Mouse (Mus musculus): ENCODE measurements around the gene Pcdh7. TPM values are rescaled to one million over a fixed set of nuclear protein-coding genes. Genes with fewer than 3 reads are reported as not detected.

The Pcdh7 gene
- polyA plus RNA-seq, 1 experiment from 2014 or later = 6.8 TPM

DNA sequence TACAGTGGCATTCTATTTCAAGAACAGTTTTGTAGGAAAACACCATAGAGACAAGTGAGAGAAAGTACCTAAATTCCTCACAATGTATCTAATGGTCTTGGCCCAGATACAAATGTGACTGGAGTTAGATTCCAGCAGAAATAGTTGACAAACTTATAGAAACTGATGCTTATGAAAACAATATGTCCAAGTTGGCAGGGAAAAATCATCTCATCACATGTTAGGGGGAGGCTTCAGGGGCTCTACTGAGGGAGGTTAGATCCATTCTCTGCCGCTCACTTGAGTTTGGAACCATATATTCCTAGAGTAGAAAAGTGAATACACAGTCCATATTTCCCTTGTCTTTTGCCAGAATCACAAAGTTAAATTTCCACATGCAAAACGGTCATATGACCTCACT is 150.1 kb downstream of the Pcdh7 start:
- Histone ChIP-seq H3K36me3 (ENCODE audit: control insufficient read depth, insufficient read depth, low read length) (no peaks in the 10 kb centered on the region), H3K9me3 (ENCODE audit: control insufficient read depth, low read length) (no peaks in the 10 kb centered on the region), H3K4me1 (ENCODE audit: control insufficient read depth, insufficient read depth, low read length) (peaks cover 3% of the 10 kb centered on the region; the same call in 1 of the 2 replicates), H3K9ac (ENCODE audit: low read length) (no peak overlapping the region), H3K4me3 (ENCODE audit: low read depth, low read length) (no peak overlapping the region), H3K4me2 (ENCODE audit: low read depth, severe bottlenecking) (no peak overlapping the region), H3K27me3 (ENCODE audit: control insufficient read depth, insufficient read depth, low read length) (no peaks in the 10 kb centered on the region), H3K27ac (replicated peaks; ENCODE audit: low read depth, low read length) (no peak overlapping the region)
- ATAC-seq (ENCODE audit: insufficient number of reproducible peaks, low FRiP score, low TSS enrichment, low read depth) (no peak), DNase-seq (ENCODE audit: low spot score) (no peak)
- 71% methylated on average over 2 of the region's 2 CpGs for WGBS

GRCm38 (mm10) chr5:57868702-57869101 is 150.9 kb downstream of the Pcdh7 start:
- Histone ChIP-seq H3K36me3 (ENCODE audit: control insufficient read depth, insufficient read depth, low read length) (no peaks in the 10 kb centered on the region), H3K4me2 (ENCODE audit: low read depth, severe bottlenecking) (no peak overlapping the region), H3K4me3 (ENCODE audit: low read depth, low read length) (no peak overlapping the region), H3K27me3 (ENCODE audit: control insufficient read depth, insufficient read depth, low read length) (no peaks in the 10 kb centered on the region), H3K9ac (ENCODE audit: low read length) (no peak overlapping the region), H3K4me1 (ENCODE audit: control insufficient read depth, insufficient read depth, low read length) (peaks cover 3% of the 10 kb centered on the region; the same call in 1 of the 2 replicates), H3K9me3 (ENCODE audit: control insufficient read depth, low read length) (no peaks in the 10 kb centered on the region), H3K27ac (replicated peaks; ENCODE audit: low read depth, low read length) (no peak overlapping the region)
- no peak for ATAC-seq (ENCODE audit: insufficient number of reproducible peaks, low FRiP score, low TSS enrichment, low read depth)
- WGBS = 35% methylated on average over 4 of the region's 4 CpGs
- DNase-seq (ENCODE audit: low spot score) = no peak

DNA sequence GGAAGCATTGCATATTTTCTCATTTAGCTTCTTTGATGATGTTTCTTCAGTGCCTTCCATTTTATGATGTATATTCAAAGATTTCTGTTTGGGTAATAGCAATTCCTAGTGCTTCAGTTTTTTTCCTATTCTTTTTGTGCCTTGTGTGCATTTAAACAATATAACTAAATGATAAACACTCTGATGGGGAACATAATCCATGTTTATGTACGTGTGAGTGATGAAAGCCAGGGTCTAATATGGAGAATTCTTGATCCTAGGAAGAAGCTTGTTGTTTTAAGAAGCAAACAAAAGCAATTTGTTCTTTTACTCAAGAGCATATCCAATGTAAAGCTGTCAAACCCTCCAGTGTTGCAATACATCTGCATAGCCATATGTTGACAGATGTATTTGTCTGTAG is 153.0 kb downstream of the Pcdh7 start:
- Histone ChIP-seq H3K4me2 (ENCODE audit: low read depth, severe bottlenecking) (no peak overlapping the region), H3K4me1 (ENCODE audit: control insufficient read depth, insufficient read depth, low read length) (peaks cover 3% of the 10 kb centered on the region; the same call in 1 of the 2 replicates), H3K4me3 (ENCODE audit: low read depth, low read length) (no peak overlapping the region), H3K27ac (replicated peaks; ENCODE audit: low read depth, low read length) (no peak overlapping the region), H3K27me3 (ENCODE audit: control insufficient read depth, insufficient read depth, low read length) (no peaks in the 10 kb centered on the region), H3K9me3 (ENCODE audit: control insufficient read depth, low read length) (no peaks in the 10 kb centered on the region), H3K9ac (ENCODE audit: low read length) (no peak overlapping the region), H3K36me3 (ENCODE audit: control insufficient read depth, insufficient read depth, low read length) (no peaks in the 10 kb centered on the region)
- DNase-seq (ENCODE audit: low spot score) (no peak), ATAC-seq (ENCODE audit: insufficient number of reproducible peaks, low FRiP score, low TSS enrichment, low read depth) (no peak)
- 77% methylated on average over 1 of the region's 1 CpGs for WGBS

DNA sequence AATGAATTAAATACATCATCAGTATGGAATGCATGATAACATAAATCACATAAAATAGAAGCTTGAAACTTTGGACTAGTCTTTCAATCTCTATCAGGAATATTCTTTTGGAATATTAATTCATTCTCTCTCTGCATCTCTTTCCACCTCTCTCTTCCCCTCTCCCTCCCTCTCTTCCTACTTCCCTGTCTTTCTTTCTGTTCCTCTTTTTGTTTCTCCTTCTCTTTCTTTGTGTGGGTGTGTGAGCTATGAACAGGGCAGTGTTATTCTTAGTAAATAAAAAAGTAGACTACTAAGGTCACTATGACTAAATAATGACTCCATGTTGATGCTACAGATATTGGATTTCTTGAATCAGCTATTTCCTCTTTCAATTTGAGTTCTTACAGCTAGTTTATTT is 167.2 kb downstream of the Pcdh7 start:
- H3K9me3 ChIP-seq (ENCODE audit: control insufficient read depth, low read length) = no peaks in the 10 kb centered on the region
- H3K9ac ChIP-seq (ENCODE audit: low read length) = no peak overlapping the region
- H3K27ac ChIP-seq (replicated peaks; ENCODE audit: low read depth, low read length) = no peak overlapping the region
- no peaks in the 10 kb centered on the region for H3K36me3 ChIP-seq (ENCODE audit: control insufficient read depth, insufficient read depth, low read length)
- no peaks in the 10 kb centered on the region for H3K27me3 ChIP-seq (ENCODE audit: control insufficient read depth, insufficient read depth, low read length)
- ATAC-seq (ENCODE audit: insufficient number of reproducible peaks, low FRiP score, low TSS enrichment, low read depth) = no peak
- no peak for DNase-seq (ENCODE audit: low spot score)
- no peaks in the 10 kb centered on the region; the same call in 1 of the 2 replicates for H3K4me1 ChIP-seq (ENCODE audit: control insufficient read depth, insufficient read depth, low read length)
- H3K4me2 ChIP-seq (ENCODE audit: low read depth, severe bottlenecking) = no peak overlapping the region
- H3K4me3 ChIP-seq (ENCODE audit: low read depth, low read length) = no peak overlapping the region

DNA sequence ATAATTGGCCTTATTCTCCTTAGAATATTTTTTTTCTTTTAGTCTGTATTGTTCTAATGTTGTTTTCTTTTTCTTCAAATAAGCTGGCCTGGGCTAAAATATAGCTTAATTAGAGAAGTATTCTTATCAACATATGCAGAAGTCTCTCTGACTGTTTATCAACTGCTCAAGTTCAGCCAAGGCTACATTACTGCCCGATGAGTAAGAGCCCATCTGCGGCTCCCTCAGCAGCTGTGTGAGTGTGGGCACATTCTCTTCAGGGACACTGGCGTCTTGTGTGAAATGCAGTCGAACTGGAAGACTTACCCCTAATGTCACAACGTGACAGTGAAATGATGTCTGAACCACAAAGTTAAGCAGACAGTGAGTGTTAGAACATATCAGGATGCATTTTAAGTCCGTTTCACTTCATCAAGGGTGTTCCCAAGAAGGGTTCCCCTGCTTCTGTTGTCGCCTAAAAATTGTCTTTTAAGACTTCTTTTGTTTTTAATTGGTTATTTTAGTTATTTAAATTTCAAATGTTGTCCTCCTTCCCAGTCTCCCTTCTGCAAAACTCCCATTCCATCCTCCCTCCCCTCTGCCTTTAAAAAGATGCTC is 181.3 kb downstream of the Pcdh7 start:
- no peak overlapping the region for H3K4me2 ChIP-seq (ENCODE audit: low read depth, severe bottlenecking)
- no peak for DNase-seq (ENCODE audit: low spot score)
- H3K9me3 ChIP-seq (ENCODE audit: control insufficient read depth, low read length) = no peaks in the 10 kb centered on the region
- H3K9ac ChIP-seq (ENCODE audit: low read length) = no peak overlapping the region
- no peaks in the 10 kb centered on the region for H3K27me3 ChIP-seq (ENCODE audit: control insufficient read depth, insufficient read depth, low read length)
- no peak overlapping the region for H3K4me3 ChIP-seq (ENCODE audit: low read depth, low read length)
- ATAC-seq (ENCODE audit: insufficient number of reproducible peaks, low FRiP score, low TSS enrichment, low read depth) = no peak
- H3K4me1 ChIP-seq (ENCODE audit: control insufficient read depth, insufficient read depth, low read length) = peaks cover 2% of the 10 kb centered on the region; the same call in 1 of the 2 replicates
- WGBS = 82% methylated on average over 7 of the region's 7 CpGs
- no peak overlapping the region for H3K27ac ChIP-seq (replicated peaks; ENCODE audit: low read depth, low read length)
- no peaks in the 10 kb centered on the region for H3K36me3 ChIP-seq (ENCODE audit: control insufficient read depth, insufficient read depth, low read length)

GRCm38 (mm10) chr5:57907218-57907617 is 189.5 kb downstream of the Pcdh7 start:
- Histone ChIP-seq H3K4me1 (ENCODE audit: control insufficient read depth, insufficient read depth, low read length) (no peaks in the 10 kb centered on the region; the same call in 1 of the 2 replicates), H3K36me3 (ENCODE audit: control insufficient read depth, insufficient read depth, low read length) (no peaks in the 10 kb centered on the region), H3K9ac (ENCODE audit: low read length) (no peak overlapping the region), H3K4me2 (ENCODE audit: low read depth, severe bottlenecking) (no peak overlapping the region), H3K4me3 (ENCODE audit: low read depth, low read length) (no peak overlapping the region), H3K27ac (replicated peaks; ENCODE audit: low read depth, low read length) (no peak overlapping the region), H3K9me3 (ENCODE audit: control insufficient read depth, low read length) (no peaks in the 10 kb centered on the region), H3K27me3 (ENCODE audit: control insufficient read depth, insufficient read depth, low read length) (no peaks in the 10 kb centered on the region)
- 65% methylated on average over 4 of the region's 4 CpGs for WGBS
- ATAC-seq (ENCODE audit: insufficient number of reproducible peaks, low FRiP score, low TSS enrichment, low read depth) (no peak), DNase-seq (ENCODE audit: low spot score) (no peak)

DNA sequence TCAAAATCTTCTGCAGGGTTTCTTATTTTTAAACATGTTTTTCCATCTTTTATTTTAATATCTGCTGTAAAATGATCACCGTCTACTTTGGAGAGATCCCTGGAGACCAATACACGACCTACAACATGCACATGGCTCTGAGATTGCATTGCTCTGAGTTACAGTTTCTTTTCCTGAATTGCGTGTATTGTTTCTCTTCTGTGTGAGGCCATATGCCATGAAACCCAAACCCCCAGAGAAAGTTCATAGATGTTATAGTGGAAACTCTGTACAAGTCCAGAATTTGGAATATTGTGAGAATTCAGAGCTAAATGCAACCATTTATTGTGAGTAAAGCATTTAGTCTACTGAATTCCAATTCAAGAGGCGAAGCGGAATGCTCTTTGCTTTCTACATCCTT is 203.4 kb downstream of the Pcdh7 start:
- no peaks in the 10 kb centered on the region for H3K9me3 ChIP-seq (ENCODE audit: control insufficient read depth, low read length)
- H3K36me3 ChIP-seq (ENCODE audit: control insufficient read depth, insufficient read depth, low read length) = no peaks in the 10 kb centered on the region
- no peaks in the 10 kb centered on the region for H3K27me3 ChIP-seq (ENCODE audit: control insufficient read depth, insufficient read depth, low read length)
- WGBS = 73% methylated on average over 5 of the region's 5 CpGs
- H3K27ac ChIP-seq (replicated peaks; ENCODE audit: low read depth, low read length) = no peak overlapping the region
- no peaks in the 10 kb centered on the region for H3K4me1 ChIP-seq (ENCODE audit: control insufficient read depth, insufficient read depth, low read length)
- H3K9ac ChIP-seq (ENCODE audit: low read length) = no peak overlapping the region
- no peak for DNase-seq (ENCODE audit: low spot score)
- no peak for ATAC-seq (ENCODE audit: insufficient number of reproducible peaks, low FRiP score, low TSS enrichment, low read depth)
- no peak overlapping the region for H3K4me3 ChIP-seq (ENCODE audit: low read depth, low read length)
- no peak overlapping the region for H3K4me2 ChIP-seq (ENCODE audit: low read depth, severe bottlenecking)

GRCm38 (mm10) chr5:57931331-57931730 is 213.6 kb downstream of the Pcdh7 start:
- H3K27ac ChIP-seq (replicated peaks; ENCODE audit: low read depth, low read length) = no peak overlapping the region

GRCm38 (mm10) chr5:57931738-57932137 is 214.0 kb downstream of the Pcdh7 start:
- ATAC-seq (ENCODE audit: insufficient number of reproducible peaks, low FRiP score, low TSS enrichment, low read depth) (no peak), DNase-seq (ENCODE audit: low spot score) (no peak)
- Histone ChIP-seq H3K27me3 (ENCODE audit: control insufficient read depth, insufficient read depth, low read length) (no peaks in the 10 kb centered on the region), H3K9ac (ENCODE audit: low read length) (no peak overlapping the region), H3K9me3 (ENCODE audit: control insufficient read depth, low read length) (no peaks in the 10 kb centered on the region), H3K4me1 (ENCODE audit: control insufficient read depth, insufficient read depth, low read length) (no peaks in the 10 kb centered on the region), H3K4me2 (ENCODE audit: low read depth, severe bottlenecking) (no peak overlapping the region), H3K36me3 (ENCODE audit: control insufficient read depth, insufficient read depth, low read length) (no peaks in the 10 kb centered on the region), H3K4me3 (ENCODE audit: low read depth, low read length) (no peak overlapping the region), H3K27ac (replicated peaks; ENCODE audit: low read depth, low read length) (no peak overlapping the region)
- 85% methylated on average over 5 of the region's 5 CpGs for WGBS

More at GRCm38 (mm10) chr5:57931331-57931730, 213.6 kb downstream of the Pcdh7 start:
- Histone ChIP-seq H3K27me3 (ENCODE audit: control insufficient read depth, insufficient read depth, low read length) (no peaks in the 10 kb centered on the region), H3K4me3 (ENCODE audit: low read depth, low read length) (no peak overlapping the region), H3K36me3 (ENCODE audit: control insufficient read depth, insufficient read depth, low read length) (no peaks in the 10 kb centered on the region), H3K4me2 (ENCODE audit: low read depth, severe bottlenecking) (no peak overlapping the region), H3K9ac (ENCODE audit: low read length) (no peak overlapping the region), H3K9me3 (ENCODE audit: control insufficient read depth, low read length) (no peaks in the 10 kb centered on the region), H3K4me1 (ENCODE audit: control insufficient read depth, insufficient read depth, low read length) (no peaks in the 10 kb centered on the region)
- 88% methylated on average over 5 of the region's 5 CpGs for WGBS
- ATAC-seq (ENCODE audit: insufficient number of reproducible peaks, low FRiP score, low TSS enrichment, low read depth) = no peak
- DNase-seq (ENCODE audit: low spot score) = no peak
